Mouse (Mus musculus): Measurements from ENCODE around the gene Arhgap15.

GRCm38 (mm10) chr2:43794700-43795099 lies 46.1 kb downstream of the Arhgap15 start:
- TF ChIP-seq POLR2A (IDR thresholded peaks at IDR 0.05; ENCODE audit: borderline replicate concordance, low read depth, low read length) (no peak), CTCF (IDR thresholded peaks at IDR 0.05; ENCODE audit: low read depth, low read length) (no peak)

Data from bone marrow macrophage, adult 2 months (primary cell).